Mouse (Mus musculus) erythroblast, embryonic 14.5 days (primary cell): ENCODE data around the gene Gak.

Experiments
- GATA1 ChIP-seq: IDR thresholded peaks from 2 replicates; pipeline ENCODE4 v1.6.1; 2012; ENCODE audit warnings: low read length, inconsistent platforms, mixed read lengths
- TAL1 ChIP-seq: IDR thresholded peaks from 3 replicates; pipeline ENCODE4 v1.6.1; 2012; ENCODE audit warnings: low read length, inconsistent platforms, mixed read lengths

GRCm38 (mm10) chr5:108676772-108677498 is 47.4 kb upstream of the Gak start:
- TF ChIP-seq GATA1: no peak
- TF ChIP-seq TAL1: no peak
